Mouse (Mus musculus) left cerebral cortex, postnatal 36 days (tissue): ENCODE results near the gene Prpf6. TPM values are rescaled to one million over a fixed set of nuclear protein-coding genes. Genes with fewer than 3 reads are reported as not detected.
A peak's percentile ranks its signal among the peaks of the same experiment; 100 is the strongest.

ENCODE experiments used
- DNase-seq, 2 experiments: peaks; one replicate each; pipeline ENCODE4 v3.0.0; 2021 to 2022; ENCODE audit warnings: low spot score in 2 of 2, mixed read lengths in 1 of 2
- intact Hi-C: fragments of 180-260 bp; cut with DNase I; formaldehyde crosslinking; loops from one replicate; pipeline ENCODE4 v1.15.1; 2025
- total RNA-seq, 2 experiments: library from RNA; stranded (reverse); gene quantifications; 2 replicates each; pipeline ENCODE4 v1.2.3; 2021

Prpf6 gene
- total RNA-seq, 2 experiments from 2014 or later = 49.8 to 54.4 TPM

GRCm38 (mm10) chr2:181592231-181593041, 768 bp downstream of the Prpf6 start, which contains the start of gene Zfp512b:
TSS of gene Zfp512b (minus strand) at chr2:181592803.
- intact Hi-C loops = loop anchor here (1.0 kb wide), 1 partner anchor 72 kb away; the partner anchor contains the start of gene Dnajc5
- peak; percentile 72 to 83 for DNase-seq

GRCm38 (mm10) chr2:181593042-181593421, 1.4 kb downstream of the Prpf6 start:
- intact Hi-C loops = no loop called here
- DNase-seq = no peak

GRCm38 (mm10) chr2:181593937-181594336, 2.3 kb downstream of the Prpf6 start:
- intact Hi-C loops = no loop called here
- DNase-seq = no peak

- peak in 1 of 2 experiments; percentile 29 for DNase-seq
- intact Hi-C loops = loop anchor here (5.0 kb wide), 1 partner anchor 183 kb away; no protein-coding TSS in a partner anchor
Observed at GRCm38 (mm10) chr2:181594946-181595696, 3.5 kb downstream of the Prpf6 start.

GRCm38 (mm10) chr2:181596221-181596960, 4.7 kb downstream of the Prpf6 start:
- intact Hi-C loops = loop anchor here (5.0 kb wide), 1 partner anchor 184 kb away; no protein-coding TSS in a partner anchor
- DNase-seq = no peak

- DNase-seq = no peak
- intact Hi-C loops = loop anchor here (5.0 kb wide), 1 partner anchor 185 kb away; no protein-coding TSS in a partner anchor
Observed at GRCm38 (mm10) chr2:181597378-181598061, 5.9 kb downstream of the Prpf6 start.

- intact Hi-C loops = loop anchor here (5.0 kb wide), 1 partner anchor 186 kb away; no protein-coding TSS in a partner anchor
- peak; percentile 73 to 80 for DNase-seq
Observed at GRCm38 (mm10) chr2:181598454-181599351, 7.0 kb downstream of the Prpf6 start, which contains the start of gene Samd10. TSS of gene Samd10 (minus strand) at chr2:181599212.

- intact Hi-C loops = no loop called here
- peak in 1 of 2 experiments; percentile 17 for DNase-seq
Observed at GRCm38 (mm10) chr2:181600226-181600758, 8.6 kb downstream of the Prpf6 start.

- intact Hi-C loops = no loop called here
Observed at GRCm38 (mm10) chr2:181600828-181601750, 9.4 kb downstream of the Prpf6 start.

GRCm38 (mm10) chr2:181601751-181602145, 10.1 kb downstream of the Prpf6 start:
- intact Hi-C loops = no loop called here
- DNase-seq = no peak

More at GRCm38 (mm10) chr2:181600828-181601750, 9.4 kb downstream of the Prpf6 start:
- peak; percentile 97 for DNase-seq

GRCm38 (mm10) chr2:181602367-181602766, 10.7 kb downstream of the Prpf6 start:
- intact Hi-C loops = no loop called here
- DNase-seq = no peak

- no peak for DNase-seq
- intact Hi-C loops = no loop called here
Observed at GRCm38 (mm10) chr2:181618761-181619495, 27.3 kb downstream of the Prpf6 start.

GRCm38 (mm10) chr2:181623401-181623800, 31.7 kb downstream of the Prpf6 start:
- intact Hi-C loops = no loop called here
- no peak for DNase-seq

- intact Hi-C loops = no loop called here
- DNase-seq = no peak
Observed at GRCm38 (mm10) chr2:181628471-181628870, 36.8 kb downstream of the Prpf6 start.

- intact Hi-C loops = no loop called here
- no peak for DNase-seq
Observed at GRCm38 (mm10) chr2:181632624-181633023, 41.0 kb downstream of the Prpf6 start.

- intact Hi-C loops = no loop called here
- no peak for DNase-seq
Observed at GRCm38 (mm10) chr2:181635865-181636264, 44.2 kb downstream of the Prpf6 start.
